Mouse (Mus musculus) right cerebral cortex, postnatal 36 days (tissue): ENCODE results near the gene Commd3.

Source experiments
- DNase-seq, 2 experiments: peaks; one replicate each; pipeline ENCODE4 v3.0.0; 2022; ENCODE audit warnings: low spot score in 2 of 2, mixed read lengths in 1 of 2

The Commd3 gene

DNA sequence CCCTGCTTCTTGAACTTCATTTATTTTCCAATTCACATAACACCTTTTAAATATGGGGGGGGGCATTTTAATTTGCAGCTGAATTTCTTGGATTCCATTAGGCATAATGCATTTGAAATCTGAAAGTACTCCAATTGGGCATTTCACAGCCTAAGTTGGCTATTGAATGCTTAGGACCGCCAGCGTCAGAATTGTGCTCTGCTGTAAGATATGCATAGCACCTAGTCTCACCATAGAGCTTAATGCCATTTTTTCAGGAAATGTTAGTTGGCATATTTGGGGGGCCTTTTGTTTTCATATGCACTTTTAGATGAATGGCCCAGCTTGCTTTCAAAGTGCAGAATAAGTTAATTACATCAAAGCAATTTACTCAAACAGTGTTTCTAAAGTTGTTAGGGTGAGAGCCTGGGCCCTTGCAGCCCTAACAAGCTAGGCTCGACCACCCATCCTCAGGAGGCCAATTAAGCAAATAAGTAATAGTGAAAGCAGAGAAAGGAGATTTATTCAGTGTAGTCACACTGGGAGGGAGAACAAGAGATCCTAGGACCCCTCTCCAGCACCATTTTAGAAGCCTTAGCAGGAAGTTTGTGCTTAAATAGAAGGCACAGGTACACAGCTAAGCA is 50.1 kb downstream of the Commd3 start:
- no peak for DNase-seq

DNA sequence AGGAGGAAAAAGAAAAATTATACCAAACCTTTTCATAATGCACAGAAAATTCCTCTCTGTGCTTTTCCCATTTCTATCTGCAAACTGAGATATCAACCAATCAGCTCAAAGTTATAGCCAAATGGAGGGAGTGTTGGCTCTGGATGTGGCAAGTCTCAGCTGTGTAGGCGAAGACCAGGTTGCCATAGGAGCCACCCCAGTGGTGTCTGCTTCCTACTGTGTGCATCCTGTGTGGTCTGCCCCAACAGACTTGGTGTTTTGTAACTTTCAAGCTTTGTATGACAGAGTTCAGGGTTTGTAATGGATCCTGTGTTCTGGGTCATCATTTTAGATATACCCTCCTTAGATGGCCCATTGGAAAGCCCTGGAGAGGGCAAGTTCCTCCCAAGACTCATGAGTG is 52.3 kb downstream of the Commd3 start:
- DNase-seq, result no peak
